Mouse (Mus musculus) mammary gland, adult 2 months (tissue): Measurements from ENCODE around the gene Eepd1. TPM values are rescaled to one million over a fixed set of nuclear protein-coding genes. Genes with fewer than 3 reads are reported as not detected.

Source experiments
- polyA plus RNA-seq: library from polyadenylated mRNA; depleted of rRNA; stranded (reverse); fragments of >200 nt; gene quantifications from 2 replicates; pipeline ENCODE4 v1.2.3, GENCODE M21; 2012; ENCODE audit warnings: low replicate concordance; rRNA removed

Eepd1 gene
- 36.8 and 50.2 TPM in 2 replicates for polyA plus RNA-seq

DNA sequence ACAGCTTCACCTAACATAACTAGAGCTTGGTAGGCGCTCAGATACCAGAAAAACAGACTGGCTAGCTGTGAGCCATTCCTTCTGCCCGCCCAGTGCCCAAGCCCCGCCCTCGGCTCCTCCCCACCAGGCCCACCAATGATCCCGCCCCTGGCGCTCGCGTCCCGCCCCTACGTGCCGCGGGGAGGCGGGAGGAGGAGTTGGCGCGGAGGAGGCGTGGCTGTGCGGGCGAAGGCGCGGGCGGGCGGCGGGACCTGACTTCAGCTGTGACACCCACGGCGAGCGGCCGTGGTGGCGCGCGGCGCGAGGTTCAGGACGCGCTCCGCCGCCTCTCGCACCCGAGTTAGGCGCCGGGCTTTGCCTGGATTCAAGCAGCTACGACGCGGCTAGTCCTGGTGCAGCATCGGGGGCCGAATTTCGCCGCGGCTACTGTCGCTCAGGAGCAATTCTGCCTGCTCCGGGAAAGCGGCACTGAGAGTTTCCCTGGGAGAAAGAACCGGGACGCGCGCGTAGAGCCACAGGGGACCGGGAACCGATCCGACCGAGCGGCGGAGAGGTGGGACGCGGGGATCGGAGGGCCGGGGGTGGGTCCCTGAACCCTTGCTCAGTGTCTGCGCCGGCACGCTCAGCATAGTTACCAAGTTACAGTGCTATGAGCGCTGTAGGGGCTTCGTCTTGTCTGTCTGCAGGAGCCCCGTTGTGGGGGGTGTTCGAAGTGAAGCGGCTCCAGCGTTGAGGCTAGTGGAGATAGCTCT, at the start of gene Eepd1:
Gene Eepd1 (plus strand): TSS at position 204 of the 752 bp plus-strand sequence.

Other genes with a start within 250 kb of the Eepd1 start
- gene Sept7, start 229.1 kb upstream of the Eepd1 start, polyA plus RNA-seq = 5.6 and 15.3 TPM in 2 replicates